Mouse (Mus musculus) adrenal gland, postnatal 36 days (tissue): Measurements from ENCODE around the gene Elf1. TPM values are rescaled to one million over a fixed set of nuclear protein-coding genes. Genes with fewer than 3 reads are reported as not detected.
"Not testable (repeated sequence)": the region's sequence is repeated elsewhere in the genome, so short reads cannot be mapped to it uniquely, and the experiment has no call there.

Experiments
- DNase-seq, 2 experiments: peaks; one replicate each; pipeline ENCODE4 v3.0.0; 2021; ENCODE audit warnings: mixed read lengths in 1 of 2
- total RNA-seq, 2 experiments: library from RNA; stranded (reverse); gene quantifications; 2 replicates each; pipeline ENCODE4 v1.2.3; 2021

Elf1 gene
- total RNA-seq, 2 experiments from 2014 or later: 22.1 to 26.0 TPM

GRCm38 (mm10) chr14:79521056-79521455 is 40.1 kb downstream of the Elf1 start:
- no peak for DNase-seq

GRCm38 (mm10) chr14:79521471-79522117 is 40.6 kb downstream of the Elf1 start:
- no peak for DNase-seq

- no peak for DNase-seq
Measured at GRCm38 (mm10) chr14:79522387-79522786, 41.4 kb downstream of the Elf1 start.

- DNase-seq: not testable (repeated sequence)
Measured at GRCm38 (mm10) chr14:79526106-79526505, 45.1 kb downstream of the Elf1 start.

DNA sequence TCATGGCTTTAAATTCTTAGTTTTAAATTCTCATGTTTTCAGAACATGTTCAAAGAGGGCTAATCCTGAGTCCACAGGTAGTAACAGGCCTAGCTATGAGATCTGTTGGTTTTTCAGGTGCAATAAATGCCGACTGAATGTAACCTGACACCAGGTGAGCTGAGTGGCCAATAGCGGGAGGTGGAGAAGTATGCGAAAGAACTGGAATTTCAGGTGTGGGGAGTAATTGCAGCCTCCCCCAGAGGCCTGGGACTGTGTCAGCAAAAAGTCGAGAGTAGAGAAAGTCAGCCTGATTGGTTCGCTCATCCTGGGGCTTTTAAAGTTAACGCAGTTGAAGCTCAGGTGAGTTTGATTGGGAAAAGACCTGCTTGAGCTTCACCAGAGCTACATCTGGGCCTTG is 46.7 kb downstream of the Elf1 start:
- DNase-seq: no peak

DNA sequence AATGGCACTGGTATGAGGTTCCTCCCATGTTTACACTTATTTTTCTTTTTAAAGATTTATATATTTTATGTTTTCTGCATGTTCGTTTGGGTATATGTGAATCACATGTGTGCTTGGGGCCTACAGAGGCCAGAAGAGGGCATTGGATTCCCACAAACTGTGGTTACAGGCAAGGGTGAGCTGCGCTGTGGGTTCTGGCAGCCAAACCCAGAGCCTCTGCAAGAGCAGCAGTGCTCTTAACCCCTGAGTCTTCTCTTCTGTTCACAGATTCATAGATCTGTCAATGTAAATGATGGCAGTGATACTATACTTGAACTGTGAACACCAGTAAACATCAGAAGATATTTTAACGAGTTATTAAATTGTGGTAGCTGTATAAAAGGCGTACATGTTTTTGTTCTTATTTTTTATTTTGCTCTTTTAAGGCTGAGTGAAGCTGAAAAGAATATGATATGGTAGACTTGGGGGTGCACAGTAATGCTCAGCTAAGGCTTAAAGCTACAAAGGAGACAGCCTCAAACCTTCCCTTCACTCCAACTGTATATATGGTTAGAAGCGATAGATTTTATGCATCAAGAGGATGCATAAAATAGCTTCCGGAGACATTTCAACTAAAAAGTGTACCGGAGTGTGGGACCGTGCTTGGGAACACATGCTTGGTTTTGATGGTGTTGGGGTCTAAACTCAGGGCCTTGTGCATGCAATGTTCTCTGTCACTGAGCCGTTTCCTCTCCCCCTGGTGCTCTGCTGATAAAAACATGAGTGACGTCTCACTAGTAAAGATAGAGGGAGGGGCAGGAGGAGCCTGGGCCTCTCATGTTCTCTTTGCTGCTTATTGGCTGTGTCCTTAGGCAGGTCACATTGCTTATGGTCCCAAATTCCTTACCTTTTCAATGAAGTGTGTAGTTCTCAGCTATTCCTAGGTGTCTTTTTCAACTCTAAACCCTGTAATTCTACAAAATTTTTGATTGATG is 48.9 kb downstream of the Elf1 start:
- DNase-seq: no peak

DNA sequence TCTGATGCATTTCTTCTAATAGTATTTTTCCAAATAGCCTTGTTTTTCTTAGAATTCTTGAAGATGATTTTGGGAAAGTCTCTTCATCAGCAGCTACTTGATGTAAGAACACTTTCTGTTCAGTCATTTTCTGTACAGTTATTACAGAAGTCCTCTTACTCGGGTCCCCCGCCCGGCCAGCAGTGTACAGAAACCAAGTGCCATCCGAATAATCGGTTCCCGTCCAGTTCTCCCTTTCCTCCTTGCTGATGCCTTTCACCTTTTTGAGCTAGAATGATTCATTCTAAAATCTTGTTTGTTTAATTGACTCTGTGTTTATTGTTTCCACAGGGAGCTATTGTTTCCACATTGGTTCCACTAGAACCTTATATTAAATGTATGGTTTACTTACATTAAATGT is 49.8 kb downstream of the Elf1 start:
- DNase-seq: no peak

DNA sequence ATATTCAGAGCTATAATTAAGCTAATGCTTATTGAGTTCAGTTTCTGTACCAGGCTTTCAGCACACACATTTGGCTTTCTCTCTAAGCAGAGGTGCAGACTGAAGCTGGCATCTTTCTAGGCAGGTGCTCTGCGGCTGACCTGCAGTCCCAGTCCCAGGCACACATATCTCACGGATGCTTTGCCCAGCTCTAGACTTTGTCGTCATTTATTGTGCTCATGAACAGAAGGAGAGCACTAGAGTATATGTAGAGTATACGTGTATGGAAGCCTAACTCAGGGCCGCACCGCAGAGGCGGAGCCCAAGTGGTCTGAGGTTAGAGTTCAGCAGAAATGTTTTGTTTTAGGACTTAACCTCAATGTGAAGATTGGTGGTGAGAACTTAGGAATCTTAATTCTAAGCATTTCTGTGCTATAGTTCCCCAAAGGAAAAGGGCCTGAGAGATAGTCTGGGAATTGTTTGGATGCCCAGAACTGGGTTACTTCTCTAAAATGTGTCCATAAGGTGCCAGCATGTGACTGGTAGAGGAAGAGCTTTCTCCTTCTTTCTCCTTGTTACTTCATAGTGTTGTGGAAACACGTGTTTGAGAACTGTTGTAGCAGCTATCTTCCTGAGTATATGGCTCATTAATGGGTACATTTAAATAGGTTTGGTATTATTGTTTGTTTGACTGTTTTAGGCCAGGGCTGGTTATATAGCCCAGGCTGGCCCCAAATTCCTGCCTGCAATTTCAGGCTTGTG is 51.2 kb downstream of the Elf1 start:
- no peak for DNase-seq

DNA sequence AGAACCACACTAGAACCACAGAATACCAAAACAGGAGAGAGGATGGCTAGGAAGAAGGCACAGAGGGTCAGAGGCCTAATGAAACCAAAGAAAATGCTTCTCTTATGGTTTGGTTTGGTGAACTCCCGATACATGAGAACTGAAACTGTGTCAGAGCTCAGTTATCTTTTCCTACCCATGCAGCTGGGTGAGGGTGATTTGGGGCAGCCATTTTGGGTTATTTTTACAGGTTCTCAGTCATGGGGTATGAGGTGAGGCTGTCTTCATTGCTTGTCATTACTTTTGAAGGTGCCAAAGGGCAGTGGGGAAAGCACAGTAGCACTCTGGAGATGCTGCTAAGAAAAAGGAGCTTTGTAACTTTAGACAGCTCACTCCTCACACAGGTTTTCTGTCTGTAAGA is 52.4 kb downstream of the Elf1 start:
- no peak for DNase-seq

- DNase-seq: no peak
Measured at GRCm38 (mm10) chr14:79534206-79534605, 53.2 kb downstream of the Elf1 start.

- DNase-seq: not testable (repeated sequence)
Measured at GRCm38 (mm10) chr14:79534656-79535055, 53.7 kb downstream of the Elf1 start.

GRCm38 (mm10) chr14:79535318-79535717 is 54.3 kb downstream of the Elf1 start:
- DNase-seq: peak; percentile 34 to 38

GRCm38 (mm10) chr14:79536011-79536410 is 55.0 kb downstream of the Elf1 start:
- no peak for DNase-seq

GRCm38 (mm10) chr14:79536837-79537236 is 55.8 kb downstream of the Elf1 start:
- no peak for DNase-seq

- DNase-seq: no peak
Measured at GRCm38 (mm10) chr14:79537463-79537862, 56.5 kb downstream of the Elf1 start.

- DNase-seq: no peak
Measured at GRCm38 (mm10) chr14:79537921-79538320, 56.9 kb downstream of the Elf1 start.

DNA sequence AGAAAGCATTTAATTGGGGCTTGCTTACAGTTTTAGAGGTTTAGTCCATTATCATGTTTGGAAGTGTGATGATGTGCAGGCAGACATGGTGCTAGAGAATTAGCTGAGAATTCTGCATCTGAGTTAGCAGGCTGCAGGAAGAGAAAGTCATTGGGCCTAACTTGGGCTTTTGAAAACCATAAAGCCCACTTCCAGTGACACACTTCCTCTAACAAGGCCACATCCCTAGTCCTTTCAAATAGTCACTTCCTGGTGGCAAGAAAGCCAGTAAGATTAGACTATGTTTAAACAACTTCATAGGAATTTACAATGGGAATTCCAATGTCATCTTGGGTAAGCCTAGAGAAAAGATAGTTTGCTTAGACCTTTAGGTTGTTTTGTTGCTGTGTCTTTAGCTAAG is 60.6 kb downstream of the Elf1 start:
- no peak for DNase-seq

DNA sequence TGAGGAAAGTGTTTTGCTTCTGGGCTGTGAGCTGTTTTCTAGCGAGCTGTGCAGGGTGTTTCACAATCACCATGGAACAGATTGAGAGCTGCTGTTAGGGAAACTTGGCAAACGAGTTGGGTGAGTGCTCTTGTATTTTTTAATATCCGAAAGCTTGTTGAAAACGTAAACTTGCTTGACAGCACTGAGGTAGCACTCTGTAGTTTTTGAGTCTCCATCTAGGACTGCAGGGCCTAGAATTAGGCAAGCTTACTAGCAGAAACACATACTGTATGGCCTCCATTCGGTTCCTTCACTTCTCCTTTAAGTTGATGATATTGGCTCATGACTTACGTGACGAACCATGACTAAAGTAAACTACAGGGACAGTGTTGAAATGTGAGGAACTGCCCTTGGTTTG is 68.3 kb downstream of the Elf1 start:
- DNase-seq: peak; percentile 25 to 51

- no peak for DNase-seq
Measured at GRCm38 (mm10) chr14:79551929-79552328, 70.9 kb downstream of the Elf1 start.

- DNase-seq: no peak
Measured at GRCm38 (mm10) chr14:79552854-79553253, 71.9 kb downstream of the Elf1 start.

DNA sequence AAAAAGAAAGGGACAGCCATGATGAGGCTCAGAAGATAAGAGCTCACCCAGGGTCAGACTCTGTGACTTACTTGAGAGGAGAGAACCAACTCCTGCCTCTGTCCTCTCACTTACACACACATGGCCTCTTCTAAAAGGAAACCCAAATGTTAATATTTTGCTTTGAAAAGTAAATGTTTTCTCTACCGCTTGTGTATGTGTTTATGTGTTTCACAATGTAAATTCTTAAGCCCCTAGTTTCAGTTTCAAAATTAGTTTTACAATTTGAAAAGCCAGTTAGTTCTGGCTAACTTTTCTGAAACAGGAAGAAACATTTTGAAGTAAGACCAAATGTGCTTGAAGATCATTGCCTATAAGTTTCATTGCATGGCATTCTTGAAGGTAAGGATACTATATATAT is 76.8 kb downstream of the Elf1 start:
- DNase-seq: no peak

GRCm38 (mm10) chr14:79562745-79563144 is 81.8 kb downstream of the Elf1 start:
- peak; percentile 53 to 72 for DNase-seq

GRCm38 (mm10) chr14:79564784-79565183 is 83.8 kb downstream of the Elf1 start:
- no peak for DNase-seq
